Mouse (Mus musculus) erythroblast, embryonic 14.5 days (primary cell): Measurements from ENCODE around the gene Arid5b.

Experiments used
- GATA1 ChIP-seq: IDR thresholded peaks from 2 replicates; pipeline ENCODE4 v1.6.1; 2012; ENCODE audit warnings: low read length, inconsistent platforms, mixed read lengths
- TAL1 ChIP-seq: IDR thresholded peaks from 3 replicates; pipeline ENCODE4 v1.6.1; 2012; ENCODE audit warnings: low read length, inconsistent platforms, mixed read lengths

- TF ChIP-seq GATA1 (no peak), TAL1 (no peak)
Measured at GRCm38 (mm10) chr10:68135416-68135815, 143.1 kb downstream of the Arid5b start.
